Mouse (Mus musculus): ENCODE results near the gene Hspa12a. TPM values are rescaled to one million over a fixed set of nuclear protein-coding genes. Genes with fewer than 3 reads are reported as not detected.

Gene Hspa12a
- polyA plus RNA-seq, 1 experiment from 2014 or later: 0.33 TPM

- Histone ChIP-seq H3K27me3 (no peaks in the 10 kb centered on the region), H3K4me1 (replicated peaks) (no peaks in the 10 kb centered on the region), H3K36me3 (replicated peaks) (no peaks in the 10 kb centered on the region), H3K4me3 (replicated peaks) (no peak overlapping the region), H3K4me2 (no peak overlapping the region), H3K9ac (no peak overlapping the region), H3K27ac (replicated peaks) (no peak overlapping the region), H3K9me3 (replicated peaks) (no peaks in the 10 kb centered on the region)
- no peak for ATAC-seq (ENCODE audit: insufficient read depth)
- 64% methylated on average over 13 of the region's 13 CpGs for WGBS (ENCODE audit: insufficient replicate concordance)
Observed at GRCm38 (mm10) chr19:58833639-58834180, 109.7 kb downstream of the Hspa12a start.

GRCm38 (mm10) chr19:58832988-58833387 lies 110.5 kb downstream of the Hspa12a start:
- H3K4me1 ChIP-seq (replicated peaks): no peaks in the 10 kb centered on the region
- no peak for ATAC-seq (ENCODE audit: insufficient read depth)
- H3K4me3 ChIP-seq (replicated peaks): no peak overlapping the region
- H3K27ac ChIP-seq (replicated peaks): no peak overlapping the region
- H3K9ac ChIP-seq: no peak overlapping the region
- WGBS (ENCODE audit: insufficient replicate concordance): 37% methylated on average over 2 of the region's 2 CpGs
- H3K9me3 ChIP-seq (replicated peaks): no peaks in the 10 kb centered on the region
- no peak overlapping the region for H3K4me2 ChIP-seq
- H3K36me3 ChIP-seq (replicated peaks): no peaks in the 10 kb centered on the region
- H3K27me3 ChIP-seq: no peaks in the 10 kb centered on the region

- Histone ChIP-seq H3K9me3 (replicated peaks) (no peaks in the 10 kb centered on the region), H3K4me3 (replicated peaks) (no peak overlapping the region), H3K4me2 (no peak overlapping the region), H3K27me3 (no peaks in the 10 kb centered on the region), H3K4me1 (replicated peaks) (no peaks in the 10 kb centered on the region), H3K9ac (no peak overlapping the region), H3K36me3 (replicated peaks) (no peaks in the 10 kb centered on the region), H3K27ac (replicated peaks) (no peak overlapping the region)
- ATAC-seq (ENCODE audit: insufficient read depth): no peak
- WGBS (ENCODE audit: insufficient replicate concordance): 67% methylated on average over 9 of the region's 9 CpGs
Observed at GRCm38 (mm10) chr19:58831280-58831922, 112.1 kb downstream of the Hspa12a start.

- H3K4me2 ChIP-seq: no peak overlapping the region
- H3K9me3 ChIP-seq (replicated peaks): no peaks in the 10 kb centered on the region
- H3K27me3 ChIP-seq: no peaks in the 10 kb centered on the region
- no peak overlapping the region for H3K4me3 ChIP-seq (replicated peaks)
- no peaks in the 10 kb centered on the region for H3K4me1 ChIP-seq (replicated peaks)
- no peaks in the 10 kb centered on the region for H3K36me3 ChIP-seq (replicated peaks)
- no peak for ATAC-seq (ENCODE audit: insufficient read depth)
- H3K27ac ChIP-seq (replicated peaks): no peak overlapping the region
- H3K9ac ChIP-seq: no peak overlapping the region
- 72% methylated on average over 7 of the region's 7 CpGs for WGBS (ENCODE audit: insufficient replicate concordance)
Observed at GRCm38 (mm10) chr19:58830182-58830581, 113.3 kb downstream of the Hspa12a start.

- 70% methylated on average over 5 of the region's 5 CpGs for WGBS (ENCODE audit: insufficient replicate concordance)
- Histone ChIP-seq H3K27me3 (no peaks in the 10 kb centered on the region), H3K9ac (no peak overlapping the region), H3K27ac (replicated peaks) (no peak overlapping the region), H3K4me1 (replicated peaks) (no peaks in the 10 kb centered on the region), H3K36me3 (replicated peaks) (no peaks in the 10 kb centered on the region), H3K9me3 (replicated peaks) (no peaks in the 10 kb centered on the region), H3K4me2 (no peak overlapping the region), H3K4me3 (replicated peaks) (no peak overlapping the region)
- no peak for ATAC-seq (ENCODE audit: insufficient read depth)
Observed at GRCm38 (mm10) chr19:58829575-58829974, 113.9 kb downstream of the Hspa12a start.

- H3K27ac ChIP-seq (replicated peaks): no peak overlapping the region
- no peak overlapping the region for H3K4me3 ChIP-seq (replicated peaks)
- H3K9me3 ChIP-seq (replicated peaks): no peaks in the 10 kb centered on the region
- WGBS (ENCODE audit: insufficient replicate concordance): 46% methylated on average over 7 of the region's 7 CpGs
- no peaks in the 10 kb centered on the region for H3K4me1 ChIP-seq (replicated peaks)
- H3K27me3 ChIP-seq: no peaks in the 10 kb centered on the region
- ATAC-seq (ENCODE audit: insufficient read depth): no peak
- no peak overlapping the region for H3K9ac ChIP-seq
- no peak overlapping the region for H3K4me2 ChIP-seq
- no peaks in the 10 kb centered on the region for H3K36me3 ChIP-seq (replicated peaks)
Observed at GRCm38 (mm10) chr19:58827656-58828055, 115.8 kb downstream of the Hspa12a start.

GRCm38 (mm10) chr19:58824316-58824715 lies 119.1 kb downstream of the Hspa12a start:
- H3K36me3 ChIP-seq (replicated peaks): no peaks in the 10 kb centered on the region
- no peak overlapping the region for H3K27ac ChIP-seq (replicated peaks)
- no peaks in the 10 kb centered on the region for H3K27me3 ChIP-seq
- H3K4me1 ChIP-seq (replicated peaks): no peaks in the 10 kb centered on the region
- no peak overlapping the region for H3K9ac ChIP-seq
- no peak overlapping the region for H3K4me3 ChIP-seq (replicated peaks)
- WGBS (ENCODE audit: insufficient replicate concordance): 41% methylated on average over 1 of the region's 1 CpGs
- no peak overlapping the region for H3K4me2 ChIP-seq
- H3K9me3 ChIP-seq (replicated peaks): no peaks in the 10 kb centered on the region
- no peak for ATAC-seq (ENCODE audit: insufficient read depth)

GRCm38 (mm10) chr19:58823301-58823700 lies 120.2 kb downstream of the Hspa12a start:
- H3K27me3 ChIP-seq: no peaks in the 10 kb centered on the region
- no peaks in the 10 kb centered on the region for H3K9me3 ChIP-seq (replicated peaks)
- H3K4me2 ChIP-seq: no peak overlapping the region
- WGBS (ENCODE audit: insufficient replicate concordance): 60% methylated on average over 3 of the region's 3 CpGs
- H3K27ac ChIP-seq (replicated peaks): no peak overlapping the region
- no peak for ATAC-seq (ENCODE audit: insufficient read depth)
- H3K9ac ChIP-seq: no peak overlapping the region
- H3K4me1 ChIP-seq (replicated peaks): no peaks in the 10 kb centered on the region
- H3K36me3 ChIP-seq (replicated peaks): no peaks in the 10 kb centered on the region
- H3K4me3 ChIP-seq (replicated peaks): no peak overlapping the region

GRCm38 (mm10) chr19:58822454-58823200 lies 120.8 kb downstream of the Hspa12a start:
- Histone ChIP-seq H3K9me3 (replicated peaks) (no peaks in the 10 kb centered on the region), H3K36me3 (replicated peaks) (no peaks in the 10 kb centered on the region), H3K4me1 (replicated peaks) (no peaks in the 10 kb centered on the region), H3K4me3 (replicated peaks) (no peak overlapping the region), H3K27ac (replicated peaks) (no peak overlapping the region), H3K4me2 (no peak overlapping the region), H3K27me3 (no peaks in the 10 kb centered on the region), H3K9ac (no peak overlapping the region)
- ATAC-seq (ENCODE audit: insufficient read depth): no peak
- 62% methylated on average over 20 of the region's 20 CpGs for WGBS (ENCODE audit: insufficient replicate concordance)

- Histone ChIP-seq H3K36me3 (replicated peaks) (no peaks in the 10 kb centered on the region), H3K27me3 (no peaks in the 10 kb centered on the region), H3K9ac (no peak overlapping the region), H3K4me1 (replicated peaks) (no peaks in the 10 kb centered on the region), H3K27ac (replicated peaks) (no peak overlapping the region), H3K9me3 (replicated peaks) (no peaks in the 10 kb centered on the region), H3K4me2 (no peak overlapping the region), H3K4me3 (replicated peaks) (no peak overlapping the region)
- ATAC-seq (ENCODE audit: insufficient read depth): no peak
- 50% methylated on average over 14 of the region's 14 CpGs for WGBS (ENCODE audit: insufficient replicate concordance)
Observed at GRCm38 (mm10) chr19:58818571-58819415, 124.7 kb downstream of the Hspa12a start.

- ATAC-seq (ENCODE audit: insufficient read depth): no peak
- 58% methylated on average over 11 of the region's 11 CpGs for WGBS (ENCODE audit: insufficient replicate concordance)
- Histone ChIP-seq H3K4me1 (replicated peaks) (no peaks in the 10 kb centered on the region), H3K36me3 (replicated peaks) (no peaks in the 10 kb centered on the region), H3K27me3 (no peaks in the 10 kb centered on the region), H3K27ac (replicated peaks) (no peak overlapping the region), H3K9ac (no peak overlapping the region), H3K9me3 (replicated peaks) (no peaks in the 10 kb centered on the region), H3K4me2 (no peak overlapping the region), H3K4me3 (replicated peaks) (no peak overlapping the region)
Observed at GRCm38 (mm10) chr19:58817398-58817797, 126.1 kb downstream of the Hspa12a start.

All from liver, embryonic 15.5 days (tissue).